Mouse (Mus musculus) kidney, embryonic 14.5 days (tissue): ENCODE measurements at regions not wholly inside any gene's neighbourhood (a gene's known extent, or its start where the extent isn't known, plus 50 kb on each side); places are given as distances from the start of the nearest gene placed in this dataset.

Experiments used
- ATAC-seq: fragments of 200-750 bp; cut with Nextera tagmentation; 2 replicates; pipeline ENCODE4 v1.8.0; 2017; ENCODE audit warnings: moderate number of reproducible peaks, mild to moderate bottlenecking, moderate TSS enrichment, moderate library complexity; ENCODE audit not compliant: low FRiP score, low TSS enrichment
- H3K27ac ChIP-seq: fragments of 300-500 bp; sonication (generic); 2 replicates; pipeline ENCODE4 v1.5.1; 2014; ENCODE audit warnings: low read depth, mild to moderate bottlenecking, low read length, moderate library complexity, mixed read lengths
- H3K27me3 ChIP-seq: fragments of 300-500 bp; sonication (generic); 2 replicates; pipeline ENCODE4 v1.6.1; 2014; ENCODE audit warnings: mild to moderate bottlenecking, low read length; ENCODE audit not compliant: control insufficient read depth, insufficient read depth
- H3K36me3 ChIP-seq: fragments of 300-500 bp; sonication (generic); 2 replicates; pipeline ENCODE4 v1.6.1; 2014; ENCODE audit warnings: low read length, mixed read lengths; ENCODE audit not compliant: control insufficient read depth, insufficient read depth
- H3K4me1 ChIP-seq: fragments of 300-500 bp; sonication (generic); 2 replicates; pipeline ENCODE4 v1.6.1; 2014; ENCODE audit warnings: low read length, mixed read lengths; ENCODE audit not compliant: control insufficient read depth, insufficient read depth
- H3K4me2 ChIP-seq: fragments of 300-500 bp; sonication (generic); replicated peaks from 2 replicates; pipeline ENCODE4 v1.6.1; 2014; ENCODE audit warnings: low read depth, mild to moderate bottlenecking, low read length
- H3K4me3 ChIP-seq: fragments of 300-500 bp; sonication (generic); 2 replicates; pipeline ENCODE4 v1.5.1; 2014; ENCODE audit warnings: mild to moderate bottlenecking, low read length
- H3K9ac ChIP-seq: fragments of 300-500 bp; sonication (generic); 2 replicates; pipeline ENCODE4 v1.6.1; 2014; ENCODE audit warnings: low read depth, mild to moderate bottlenecking, low read length, moderate library complexity
- H3K9me3 ChIP-seq: fragments of 300-500 bp; sonication (generic); 2 replicates; pipeline ENCODE4 v1.6.1; 2016; ENCODE audit warnings: low read length; ENCODE audit not compliant: control insufficient read depth
- WGBS: fragments of 180-500 bp; shearing (Covaris S2); extraction: QIAGEN DNeasy Blood & Tissue Kit; methylation state at CpG from one replicate; pipeline ENCODE4 v1.1.7; 2014; 5-methylcytosine and 5-hydroxymethylcytosine counted together

DNA sequence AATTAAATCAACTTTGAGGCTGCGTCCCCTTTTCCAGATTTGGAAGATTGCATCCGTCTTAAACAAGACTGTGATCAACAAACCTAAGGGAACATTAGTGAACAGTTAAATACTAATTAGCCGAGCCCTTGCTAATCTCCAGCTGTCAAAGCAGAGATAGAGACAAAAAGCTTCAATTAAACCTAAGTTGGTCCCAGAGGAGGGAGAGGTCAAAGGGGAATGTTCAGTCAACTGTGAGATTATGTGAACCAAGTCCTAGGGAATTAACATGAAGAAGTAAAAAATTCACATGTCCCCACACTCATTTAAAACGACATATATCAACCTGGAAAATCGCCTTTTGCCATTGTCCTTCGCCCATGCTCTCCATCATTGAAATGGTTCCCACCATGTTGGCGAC is 59.7 kb upstream of the Tbx20 start:
- no peak overlapping the region for H3K4me2 ChIP-seq
- no peak overlapping the region for H3K9ac ChIP-seq
- no peak for ATAC-seq
- 54% methylated on average over 7 of the region's 7 CpGs for WGBS
- no peaks in the 10 kb centered on the region for H3K27me3 ChIP-seq
- H3K4me3 ChIP-seq, result no peak overlapping the region
- H3K27ac ChIP-seq, result no peak overlapping the region
- no peaks in the 10 kb centered on the region for H3K36me3 ChIP-seq
- H3K4me1 ChIP-seq, result no peaks in the 10 kb centered on the region
- no peaks in the 10 kb centered on the region for H3K9me3 ChIP-seq

DNA sequence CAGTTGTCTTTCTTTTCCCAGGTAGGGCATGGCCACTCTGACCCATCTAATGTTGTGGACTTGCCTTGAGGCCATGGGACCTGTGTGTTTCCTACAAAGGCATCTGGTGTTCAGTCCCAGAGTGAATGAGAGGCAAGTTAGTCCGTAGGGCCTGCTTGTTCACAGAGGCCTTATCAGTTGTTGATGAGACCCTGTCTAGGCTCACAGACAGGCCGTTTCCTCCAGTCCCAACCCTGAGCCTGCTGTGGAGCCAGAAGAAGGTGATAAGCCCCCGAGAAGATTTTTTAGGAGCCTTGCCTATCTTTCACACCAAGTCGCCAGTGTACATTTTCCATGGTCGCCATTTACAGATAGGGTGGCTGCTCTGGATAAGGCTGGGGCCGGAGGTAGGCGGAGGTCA is 74.1 kb upstream of the Tbx20 start:
- 76% methylated on average over 7 of the region's 7 CpGs for WGBS
- Histone ChIP-seq H3K4me2 (no peak overlapping the region), H3K27me3 (no peaks in the 10 kb centered on the region), H3K36me3 (no peaks in the 10 kb centered on the region), H3K9me3 (no peaks in the 10 kb centered on the region), H3K4me3 (no peak overlapping the region), H3K27ac (no peak overlapping the region), H3K4me1 (no peaks in the 10 kb centered on the region), H3K9ac (no peak overlapping the region)
- no peak for ATAC-seq

DNA sequence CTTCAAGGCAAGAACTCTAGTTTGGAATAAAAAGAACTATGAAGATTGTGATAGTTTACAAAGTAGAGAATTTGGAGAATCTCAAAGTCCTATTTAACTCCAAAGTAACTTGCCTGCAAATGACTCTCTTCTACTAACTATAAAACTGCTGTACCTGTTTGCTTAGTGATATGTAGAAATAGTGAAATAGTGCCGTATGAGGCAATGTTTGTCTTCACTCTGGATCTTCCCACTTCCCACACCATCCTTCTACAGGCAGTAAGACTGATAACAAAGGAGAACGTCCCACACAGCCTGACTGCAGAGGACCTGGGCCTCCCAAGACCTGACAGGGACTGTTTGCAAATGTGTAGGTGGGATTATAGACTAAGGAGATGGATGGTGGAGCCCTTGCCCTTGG is 85.4 kb upstream of the Tbx20 start:
- Histone ChIP-seq H3K36me3 (no peaks in the 10 kb centered on the region), H3K9ac (no peak overlapping the region), H3K4me3 (no peak overlapping the region), H3K27ac (no peak overlapping the region), H3K27me3 (no peaks in the 10 kb centered on the region), H3K4me2 (no peak overlapping the region), H3K9me3 (no peaks in the 10 kb centered on the region), H3K4me1 (no peaks in the 10 kb centered on the region)
- WGBS, result 77% methylated on average over 2 of the region's 2 CpGs
- ATAC-seq, result no peak

DNA sequence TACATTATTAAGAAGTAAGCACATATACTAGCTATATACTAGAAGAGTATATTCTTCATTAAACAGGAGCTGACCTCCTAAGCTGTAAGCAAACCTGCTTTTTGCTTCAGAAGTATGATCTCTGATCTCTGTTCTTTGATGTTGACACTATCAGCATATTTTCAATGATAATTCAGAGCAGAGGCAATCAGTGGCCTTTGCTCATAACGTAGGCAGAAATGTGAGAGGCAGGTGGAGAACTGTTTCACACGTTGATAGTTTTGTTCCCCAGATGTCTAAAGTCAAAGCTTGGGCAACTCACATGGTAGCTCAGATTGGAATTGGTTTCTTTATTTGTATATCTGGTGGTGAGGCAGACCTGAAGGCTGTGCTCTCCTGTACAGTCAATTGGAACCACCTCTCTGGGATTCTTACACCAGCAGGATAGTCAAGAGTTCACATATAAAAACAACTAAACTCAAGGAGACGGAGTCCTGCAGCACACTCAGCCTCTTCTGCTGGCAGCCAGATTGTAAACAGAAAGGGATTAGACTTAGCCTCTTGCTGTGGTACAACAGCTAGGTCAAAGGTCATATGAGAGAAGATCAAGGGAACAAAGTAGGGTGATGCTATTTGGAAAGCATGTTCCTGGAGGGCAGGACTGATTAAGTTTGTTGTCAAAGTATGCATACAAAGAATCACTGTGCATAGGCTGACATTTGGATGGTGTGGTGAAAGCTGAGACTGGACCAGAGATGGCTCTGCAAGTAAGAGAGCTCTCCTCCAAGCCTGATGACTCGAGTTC is 92.5 kb upstream of the Tbx20 start:
- H3K9ac ChIP-seq, result no peak overlapping the region
- H3K4me1 ChIP-seq, result no peaks in the 10 kb centered on the region
- no peak overlapping the region for H3K27ac ChIP-seq
- H3K36me3 ChIP-seq, result no peaks in the 10 kb centered on the region
- no peak overlapping the region for H3K4me3 ChIP-seq
- 74% methylated on average over 4 of the region's 4 CpGs for WGBS
- H3K4me2 ChIP-seq, result no peak overlapping the region
- ATAC-seq, result no peak
- no peaks in the 10 kb centered on the region for H3K27me3 ChIP-seq
- H3K9me3 ChIP-seq, result no peaks in the 10 kb centered on the region

DNA sequence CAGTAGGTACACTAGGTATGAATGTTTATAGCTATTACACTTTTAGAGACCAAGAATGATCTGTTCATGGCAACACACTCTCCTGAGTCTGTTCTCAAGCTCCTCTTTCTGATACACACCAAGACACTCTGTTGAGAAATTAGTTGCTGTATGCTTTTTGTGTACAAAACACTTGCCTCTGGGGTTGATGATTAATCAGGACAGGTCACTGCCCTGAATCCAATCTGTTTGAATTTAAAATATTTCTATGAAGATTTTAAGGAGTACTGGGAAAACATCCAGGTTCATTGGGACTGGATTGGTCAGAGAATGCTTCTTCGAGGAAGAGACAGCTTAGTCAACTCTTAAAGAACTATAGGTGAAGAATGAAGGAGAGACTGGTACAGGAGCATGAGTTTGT is 94.6 kb upstream of the Tbx20 start:
- ATAC-seq, result no peak
- Histone ChIP-seq H3K36me3 (no peaks in the 10 kb centered on the region), H3K9ac (no peak overlapping the region), H3K4me3 (no peak overlapping the region), H3K9me3 (no peaks in the 10 kb centered on the region), H3K27me3 (no peaks in the 10 kb centered on the region), H3K4me1 (no peaks in the 10 kb centered on the region), H3K27ac (no peak overlapping the region), H3K4me2 (no peak overlapping the region)
- 69% methylated on average over 1 of the region's 1 CpGs for WGBS

DNA sequence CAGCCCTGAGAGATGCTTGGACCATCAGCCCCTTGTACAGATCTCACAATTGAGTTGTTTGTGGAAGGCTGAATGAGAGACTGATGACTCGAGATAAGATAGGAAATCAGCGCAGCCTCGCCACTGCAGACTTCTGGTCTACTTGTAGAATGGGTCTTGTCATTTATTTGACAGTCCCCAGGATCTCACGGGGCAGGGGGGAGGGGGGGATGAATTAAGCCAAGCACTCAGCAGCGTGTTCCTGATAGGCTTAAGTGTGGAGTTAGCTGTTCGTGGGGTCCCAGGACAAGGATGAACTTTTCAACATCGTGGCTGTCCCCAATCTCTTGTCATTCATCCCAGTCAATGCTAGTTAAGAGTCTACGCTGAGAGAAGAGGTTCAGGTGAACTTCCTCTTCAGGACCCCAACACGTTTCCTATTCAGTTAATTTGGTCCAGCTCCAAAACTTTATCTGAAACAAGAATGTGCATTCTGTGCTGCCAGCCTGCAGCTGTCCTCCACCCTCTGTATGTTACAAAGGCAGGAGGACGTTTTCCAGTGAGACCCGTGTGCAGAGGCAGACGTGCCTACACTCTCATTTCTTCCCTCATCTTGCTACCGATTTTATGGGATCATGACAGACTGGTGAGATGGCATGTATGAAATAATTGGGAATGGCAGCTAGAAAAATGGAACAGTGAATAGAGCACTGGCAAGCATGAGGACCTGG is 100.5 kb upstream of the Tbx20 start:
- Histone ChIP-seq H3K9me3 (no peaks in the 10 kb centered on the region), H3K4me3 (no peak overlapping the region), H3K4me2 (no peak overlapping the region), H3K4me1 (no peaks in the 10 kb centered on the region), H3K36me3 (no peaks in the 10 kb centered on the region), H3K27me3 (no peaks in the 10 kb centered on the region), H3K27ac (no peak overlapping the region), H3K9ac (no peak overlapping the region)
- 83% methylated on average over 13 of the region's 13 CpGs for WGBS
- no peak for ATAC-seq

DNA sequence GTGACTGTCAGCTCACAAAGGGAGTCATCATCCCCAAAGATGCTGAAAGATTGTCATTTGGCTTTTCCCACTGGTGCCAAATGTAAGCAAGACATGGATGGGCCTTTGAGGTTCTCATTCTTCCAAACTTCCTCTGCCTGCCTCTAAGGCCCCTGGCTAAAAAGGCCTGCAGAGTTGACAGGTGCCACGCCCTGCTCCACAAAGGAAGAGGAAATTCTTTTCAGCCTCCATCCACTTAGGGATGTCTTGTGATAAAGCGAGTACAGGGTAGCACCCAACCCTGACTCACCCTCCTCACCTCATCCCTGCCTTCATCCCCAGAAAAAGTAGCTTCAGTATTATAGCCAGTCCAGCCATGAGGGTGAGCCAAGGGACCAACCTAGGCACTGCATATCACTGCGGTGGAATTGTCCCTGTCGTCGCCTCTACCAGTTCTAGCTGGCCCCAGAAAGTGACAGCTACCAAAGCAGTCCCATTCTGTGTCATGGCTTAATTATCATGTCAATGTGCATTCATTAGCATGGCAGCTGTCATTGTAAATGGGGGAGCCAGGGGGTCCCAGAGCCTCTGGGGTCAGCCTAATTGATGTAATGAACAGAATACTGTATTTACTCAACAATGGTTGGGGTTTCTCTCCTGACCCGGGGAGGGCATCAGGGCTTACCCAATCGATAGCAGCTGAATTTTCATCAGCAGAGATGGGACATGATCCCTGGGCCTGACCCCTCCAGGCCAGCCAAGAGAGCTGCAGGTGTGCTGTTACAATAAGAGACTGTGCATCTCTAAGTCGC is 104.5 kb upstream of the Tbx20 start:
- no peak overlapping the region for H3K4me3 ChIP-seq
- no peaks in the 10 kb centered on the region for H3K27me3 ChIP-seq
- no peak for ATAC-seq
- no peaks in the 10 kb centered on the region for H3K36me3 ChIP-seq
- no peaks in the 10 kb centered on the region for H3K9me3 ChIP-seq
- 46% methylated on average over 8 of the region's 8 CpGs for WGBS
- no peaks in the 10 kb centered on the region for H3K4me1 ChIP-seq
- no peak overlapping the region for H3K9ac ChIP-seq
- no peak overlapping the region for H3K4me2 ChIP-seq
- H3K27ac ChIP-seq, result no peak overlapping the region

DNA sequence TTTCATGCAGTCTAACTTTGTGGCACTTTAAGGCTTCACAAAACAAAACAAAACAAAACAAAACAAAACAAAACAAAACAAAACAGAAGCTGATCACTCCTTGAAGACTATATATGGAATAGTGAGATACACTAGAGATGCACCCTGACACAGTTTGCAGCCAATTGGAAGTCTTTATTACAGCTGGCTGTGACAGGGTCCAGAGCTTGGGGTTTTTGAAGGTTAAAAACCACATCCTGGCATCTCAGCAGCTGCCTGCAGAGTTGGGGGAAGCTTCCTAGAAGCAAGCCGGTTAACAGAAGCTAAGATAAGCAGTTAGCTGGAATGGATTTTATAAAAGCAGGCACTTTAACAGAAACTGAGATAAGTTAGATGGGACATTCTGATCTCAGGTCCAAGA is 105.6 kb upstream of the Tbx20 start:
- Histone ChIP-seq H3K4me1 (no peaks in the 10 kb centered on the region), H3K9me3 (no peaks in the 10 kb centered on the region), H3K4me2 (no peak overlapping the region), H3K4me3 (no peak overlapping the region), H3K9ac (no peak overlapping the region), H3K27ac (no peak overlapping the region), H3K36me3 (no peaks in the 10 kb centered on the region), H3K27me3 (no peaks in the 10 kb centered on the region)
- 74% methylated on average over 1 of the region's 1 CpGs for WGBS
- no peak for ATAC-seq

DNA sequence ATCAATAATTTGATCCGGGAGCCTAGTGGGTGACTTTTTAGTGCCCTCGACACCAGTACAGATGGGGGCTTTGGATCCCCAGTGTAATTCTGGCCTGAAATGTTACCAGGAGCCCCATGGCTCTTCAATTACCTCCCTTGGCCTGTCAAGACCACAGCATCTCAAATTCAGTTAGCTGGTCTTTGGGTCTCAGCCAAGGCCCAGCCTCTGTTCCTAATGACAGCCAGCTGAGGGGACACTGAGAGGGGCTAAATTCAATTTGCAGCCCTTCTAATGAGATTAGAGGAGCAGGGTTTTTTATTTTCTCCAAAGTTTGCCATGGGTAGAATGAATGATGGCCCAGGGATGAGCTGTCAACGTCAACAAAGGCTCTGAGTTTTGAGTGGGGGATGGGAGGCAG is 109.9 kb upstream of the Tbx20 start:
- Histone ChIP-seq H3K9me3 (no peaks in the 10 kb centered on the region), H3K9ac (no peak overlapping the region), H3K27ac (no peak overlapping the region), H3K27me3 (no peaks in the 10 kb centered on the region), H3K4me1 (no peaks in the 10 kb centered on the region), H3K36me3 (no peaks in the 10 kb centered on the region), H3K4me3 (no peak overlapping the region), H3K4me2 (no peak overlapping the region)
- 58% methylated on average over 3 of the region's 3 CpGs for WGBS
- ATAC-seq, result no peak
